Mouse (Mus musculus) thymus, postnatal 0 days (tissue): ENCODE data around the gene Fosb. TPM values are rescaled to one million over a fixed set of nuclear protein-coding genes. Genes with fewer than 3 reads are reported as not detected.

Source experiments
- DNase-seq: peaks from one replicate; pipeline ENCODE4 v3.0.0-alpha.2; 2015; ENCODE audit warnings: low spot score
- polyA plus RNA-seq: library from polyadenylated mRNA; unstranded; fragments of >200 nt; fragmentation: Nextera tagmentation; extraction: Ambion mirVana; gene quantifications from 2 replicates; pipeline ENCODE4 v1.2.1, GENCODE M21; 2015

The Fosb gene
- polyA plus RNA-seq, 1 experiment from 2014 or later, result 0.21 TPM

- DNase-seq, result peak; percentile 47
Measured at GRCm38 (mm10) chr7:19282791-19283405, 27.0 kb downstream of the Fosb start.

- peak; percentile 65 for DNase-seq
Measured at GRCm38 (mm10) chr7:19282385-19282784, 27.5 kb downstream of the Fosb start, which contains the start of gene Rtn2. TSS of gene Rtn2 (plus strand) at chr7:19282624.

- peak; percentile 53 for DNase-seq
Measured at GRCm38 (mm10) chr7:19281680-19282304, 28.1 kb downstream of the Fosb start.

- peak; percentile 58 for DNase-seq
Measured at GRCm38 (mm10) chr7:19279581-19280114, 30.2 kb downstream of the Fosb start, which contains the start of gene Ppm1n. TSS of gene Ppm1n (minus strand) at chr7:19280064.

GRCm38 (mm10) chr7:19279052-19279451, 30.8 kb downstream of the Fosb start:
- DNase-seq, result no peak

GRCm38 (mm10) chr7:19276253-19276652, 33.6 kb downstream of the Fosb start:
- no peak for DNase-seq

- peak; percentile 90 for DNase-seq
Measured at GRCm38 (mm10) chr7:19272173-19272764, 37.6 kb downstream of the Fosb start.

- DNase-seq, result peak; percentile 84
Measured at GRCm38 (mm10) chr7:19271238-19272172, 38.3 kb downstream of the Fosb start, which contains the start of gene Vasp. TSS of gene Vasp (minus strand) at chr7:19271817.

GRCm38 (mm10) chr7:19270509-19271237, 39.2 kb downstream of the Fosb start:
- DNase-seq, result peak; percentile 46

- peak; percentile 27 for DNase-seq
Measured at GRCm38 (mm10) chr7:19269721-19270441, 40.0 kb downstream of the Fosb start.

- peak; percentile 63 for DNase-seq
Measured at GRCm38 (mm10) chr7:19268993-19269681, 40.7 kb downstream of the Fosb start.

- no peak for DNase-seq
Measured at GRCm38 (mm10) chr7:19267051-19267450, 42.8 kb downstream of the Fosb start.

GRCm38 (mm10) chr7:19265928-19266822, 43.7 kb downstream of the Fosb start:
- peak; percentile 44 for DNase-seq

- no peak for DNase-seq
Measured at GRCm38 (mm10) chr7:19265147-19265546, 44.7 kb downstream of the Fosb start.

- DNase-seq, result no peak
Measured at GRCm38 (mm10) chr7:19258336-19258735, 51.5 kb downstream of the Fosb start.

GRCm38 (mm10) chr7:19257390-19258022, 52.3 kb downstream of the Fosb start:
- peak; percentile 26 for DNase-seq

- peak; percentile 58 for DNase-seq
Measured at GRCm38 (mm10) chr7:19256567-19256966, 53.3 kb downstream of the Fosb start.
